Mouse (Mus musculus): ENCODE data around the gene Rngtt. TPM values are rescaled to one million over a fixed set of nuclear protein-coding genes. Genes with fewer than 3 reads are reported as not detected.
"Not testable (repeated sequence)": the region's sequence is repeated elsewhere in the genome, so short reads cannot be mapped to it uniquely, and the experiment has no call there.

Gene Rngtt
- total RNA-seq, 2 experiments from 2014 or later: 28.9 to 29.8 TPM

- DNase-seq (ENCODE audit: low spot score in 2 of 2): no peak
Observed at GRCm38 (mm10) chr4:33419644-33420043, 109.5 kb downstream of the Rngtt start.

GRCm38 (mm10) chr4:33428856-33429255, 118.7 kb downstream of the Rngtt start:
- DNase-seq (ENCODE audit: low spot score in 2 of 2): no peak

GRCm38 (mm10) chr4:33441864-33442263, 131.8 kb downstream of the Rngtt start:
- no peak for DNase-seq (ENCODE audit: low spot score in 2 of 2)

- DNase-seq (ENCODE audit: low spot score in 2 of 2): no peak
Observed at GRCm38 (mm10) chr4:33446265-33446664, 136.2 kb downstream of the Rngtt start.

GRCm38 (mm10) chr4:33446881-33447280, 136.8 kb downstream of the Rngtt start:
- no peak for DNase-seq (ENCODE audit: low spot score in 2 of 2)

GRCm38 (mm10) chr4:33450356-33450755, 140.2 kb downstream of the Rngtt start:
- not testable (repeated sequence) for DNase-seq (ENCODE audit: low spot score in 2 of 2)

GRCm38 (mm10) chr4:33459851-33460250, 149.7 kb downstream of the Rngtt start:
- no peak for DNase-seq (ENCODE audit: low spot score in 2 of 2)

GRCm38 (mm10) chr4:33464432-33464831, 154.3 kb downstream of the Rngtt start:
- no peak for DNase-seq (ENCODE audit: low spot score in 2 of 2)

- DNase-seq (ENCODE audit: low spot score in 2 of 2): no peak
Observed at GRCm38 (mm10) chr4:33465871-33466270, 155.8 kb downstream of the Rngtt start.

- DNase-seq (ENCODE audit: low spot score in 2 of 2): no peak
Observed at GRCm38 (mm10) chr4:33466970-33467399, 156.9 kb downstream of the Rngtt start.

- DNase-seq (ENCODE audit: low spot score in 2 of 2): no peak
Observed at GRCm38 (mm10) chr4:33467627-33468026, 157.5 kb downstream of the Rngtt start.

- DNase-seq (ENCODE audit: low spot score in 2 of 2): no peak
Observed at GRCm38 (mm10) chr4:33468151-33468550, 158.0 kb downstream of the Rngtt start.

GRCm38 (mm10) chr4:33470671-33471302, 160.7 kb downstream of the Rngtt start:
- no peak for DNase-seq (ENCODE audit: low spot score in 2 of 2)

GRCm38 (mm10) chr4:33478011-33478785, 168.1 kb downstream of the Rngtt start:
- DNase-seq (ENCODE audit: low spot score in 2 of 2): no peak

- DNase-seq (ENCODE audit: low spot score in 2 of 2): no peak
Observed at GRCm38 (mm10) chr4:33481721-33482120, 171.6 kb downstream of the Rngtt start.

- DNase-seq (ENCODE audit: low spot score in 2 of 2): no peak
Observed at GRCm38 (mm10) chr4:33486050-33486449, 175.9 kb downstream of the Rngtt start.

- DNase-seq (ENCODE audit: low spot score in 2 of 2): no peak
Observed at GRCm38 (mm10) chr4:33491108-33491507, 181.0 kb downstream of the Rngtt start.

GRCm38 (mm10) chr4:33494377-33494776, 184.3 kb downstream of the Rngtt start:
- DNase-seq (ENCODE audit: low spot score in 2 of 2): no peak

GRCm38 (mm10) chr4:33496985-33497384, 186.9 kb downstream of the Rngtt start:
- DNase-seq (ENCODE audit: low spot score in 2 of 2): no peak

GRCm38 (mm10) chr4:33497657-33498056, 187.5 kb downstream of the Rngtt start:
- DNase-seq (ENCODE audit: low spot score in 2 of 2): no peak

GRCm38 (mm10) chr4:33498160-33498874, 188.2 kb downstream of the Rngtt start:
- DNase-seq (ENCODE audit: low spot score in 2 of 2): no peak

GRCm38 (mm10) chr4:33506638-33507037, 196.5 kb downstream of the Rngtt start:
- DNase-seq (ENCODE audit: low spot score in 2 of 2): no peak
